Comparison of ENCODE assay signal across 9 mouse cellular contexts in the genomic region with DNA sequence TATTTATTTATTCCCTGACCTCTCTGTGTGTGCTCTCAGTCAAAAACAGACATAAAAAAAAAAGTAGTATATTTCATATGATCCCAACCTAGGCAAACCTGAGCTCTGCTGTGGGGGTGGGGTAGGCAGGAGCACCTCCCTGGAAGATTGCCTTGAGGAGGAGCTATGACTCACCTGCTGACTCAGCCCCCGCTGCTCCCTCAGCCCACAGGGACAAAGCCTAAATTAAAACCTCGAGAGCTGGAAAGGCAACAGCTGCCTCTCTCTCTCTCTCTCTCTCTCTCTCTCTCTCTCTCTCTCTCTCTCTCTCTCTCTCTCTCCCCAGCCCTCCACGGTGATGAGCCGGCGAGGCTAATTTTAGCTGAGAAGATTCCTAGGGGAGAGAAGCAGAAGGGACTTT. TPM values are rescaled to one million over a fixed set of nuclear protein-coding genes. Genes with fewer than 3 reads are reported as not detected.
DNase-seq lines count a peak whose midpoint lies in the region; ATAC-seq and TF ChIP-seq lines count a peak whose summit lies in the region.
"Had no signal": no experiment of that assay in that cellular context is flagged by ENCODE, and none has a peak within 500 bp of the region (broad histone marks: within the 10 kb centered on the region; RNA-seq: fewer than 3 reads in every experiment).

No protein-coding gene starts in this region.

- H3K27ac ChIP-seq in limb, embryonic 14.5 days (replicated peaks; ENCODE audit: low read depth, low read length): no peak overlapping the region
- no peak overlapping the region for H3K27ac ChIP-seq in limb, embryonic 10.5 days
- H3K27ac ChIP-seq: neural tube, embryonic 13.5 days had no signal

- 30% methylated on average over 5 of the region's 5 CpGs for WGBS in limb, embryonic 14.5 days
- 52% methylated on average over 5 of the region's 5 CpGs for WGBS in limb, embryonic 10.5 days

- no peaks in the 10 kb centered on the region for H3K27me3 ChIP-seq in limb, embryonic 14.5 days (ENCODE audit: control insufficient read depth, insufficient read depth, low read length)
- H3K27me3 ChIP-seq in limb, embryonic 10.5 days (ENCODE audit: low read depth, poor library complexity, severe bottlenecking): no peaks in the 10 kb centered on the region
- H3K27me3 ChIP-seq: neural tube, embryonic 13.5 days had no signal

- no peak for TF ChIP-seq POLR2A in limb, embryonic 14.5 days (IDR thresholded peaks at IDR 0.05; ENCODE audit: borderline replicate concordance, extremely low read depth, insufficient read depth, insufficient read length)

- no peak overlapping the region for H3K4me3 ChIP-seq in limb, embryonic 14.5 days (replicated peaks; ENCODE audit: low read length)
- no peak overlapping the region for H3K4me3 ChIP-seq in limb, embryonic 10.5 days
- H3K4me3 ChIP-seq: neural tube, embryonic 13.5 days had no signal

- intact Hi-C loops in left cerebral cortex, postnatal 25 days (cut with DNase I): loop anchor here (1.0 kb wide), 1 partner anchor 27 kb away; no protein-coding TSS in a partner anchor

- no peak overlapping the region for H3K4me2 ChIP-seq in limb, embryonic 14.5 days (replicated peaks; ENCODE audit: low read depth, low read length, severe bottlenecking)
- H3K4me2 ChIP-seq: neural tube, embryonic 13.5 days had no signal

- H3K9ac ChIP-seq in limb, embryonic 14.5 days (ENCODE audit: low read depth, low read length, severe bottlenecking): no peak overlapping the region
- H3K9ac ChIP-seq: neural tube, embryonic 13.5 days had no signal

- H3K4me1 ChIP-seq in limb, embryonic 14.5 days (ENCODE audit: control insufficient read depth, insufficient read depth, low read length): no peaks in the 10 kb centered on the region
- 0 out of 2 replicates have a peak, but pooled peaks cover 8% of the 10 kb centered on the region for H3K4me1 ChIP-seq in limb, embryonic 10.5 days

- no peaks in the 10 kb centered on the region for H3K36me3 ChIP-seq in limb, embryonic 14.5 days (ENCODE audit: control insufficient read depth, insufficient read depth, low read length)
- H3K36me3 ChIP-seq in limb, embryonic 10.5 days: no peaks in the 10 kb centered on the region
- H3K36me3 ChIP-seq: neural tube, embryonic 13.5 days had no signal

- ATAC-seq in limb, embryonic 14.5 days (ENCODE audit: low FRiP score, low read depth): no peak
- ATAC-seq in granulocyte monocyte progenitor cell, adult 5-6 weeks (replicated peaks; ENCODE audit: poor library complexity, severe bottlenecking): no peak

- DNase-seq in limb, embryonic 14.5 days (ENCODE audit: low spot score): peak; percentile 38
- no peak for DNase-seq in limb, embryonic 10.5 days (ENCODE audit: low spot score)
- peak; percentile 70 to 78 for DNase-seq in cerebellum, adult 18-20 months
- DNase-seq in heart, adult 8-10 months (ENCODE audit: low spot score): peak; percentile 65
- peak; percentile 82 to 95 for DNase-seq in left cerebral cortex, postnatal 25 days (ENCODE audit: low spot score in 2 of 2)
- no peak for DNase-seq in c-Kit-positive CD71-positive TER-119-positive erythroid progenitor cells, embryonic 14.5 days (ENCODE audit: low spot score)
- no peak for DNase-seq in adipocyte (ENCODE audit: low spot score)

- H3K9me3 ChIP-seq in limb, embryonic 14.5 days (ENCODE audit: control insufficient read depth, low read length): no peaks in the 10 kb centered on the region
- H3K9me3 ChIP-seq in limb, embryonic 10.5 days (replicated peaks): no peaks in the 10 kb centered on the region
- H3K9me3 ChIP-seq: neural tube, embryonic 13.5 days had no signal

RNA-seq across cellular contexts. Expression of a gene that starts 49.1 kb away (rescaled TPM):
- 8.1 and 10.8 TPM in 2 replicates for polyA plus RNA-seq in limb, embryonic 14.5 days (2012; rRNA removed)
- polyA plus RNA-seq in limb, embryonic 14.5 days (2014; fragmentation: Nextera tagmentation; extraction: Ambion mirVana): 9.9 and 15.8 TPM in 2 replicates
- 2.0 TPM in 2 replicates for polyA plus RNA-seq in limb, embryonic 10.5 days (2016; fragmentation: Nextera tagmentation; extraction: Ambion mirVana)
- total RNA-seq in heart, adult 8-10 months (2022): 100 to 1,000 TPM; 233 to 302 (median 283) TPM
- total RNA-seq in left cerebral cortex, postnatal 25 days (2021): 10 to 100 TPM; 39.6 to 48.7 TPM
- not detected in 2 replicates for total RNA-seq in granulocyte monocyte progenitor cell, adult 5-6 weeks (2014; fragmentation: Nextera tagmentation)
- total RNA-seq in granulocyte monocyte progenitor cell, adult 5-6 weeks (2017): 0.04 TPM in 1 of 2 replicates, not detected in the other

RNA-seq across cellular contexts. Expression of a gene that starts 50.6 kb away (rescaled TPM):
- 54.3 and 75.2 TPM in 2 replicates for polyA plus RNA-seq in limb, embryonic 14.5 days (2012; rRNA removed)
- polyA plus RNA-seq in limb, embryonic 14.5 days (2014; fragmentation: Nextera tagmentation; extraction: Ambion mirVana): 74.0 and 79.7 TPM in 2 replicates
- polyA plus RNA-seq in limb, embryonic 10.5 days (2016; fragmentation: Nextera tagmentation; extraction: Ambion mirVana): 118 and 129 TPM in 2 replicates
- total RNA-seq in heart, adult 8-10 months (2022): 10 to 100 TPM; 18.0 to 19.6 (median 19.1) TPM
- total RNA-seq in left cerebral cortex, postnatal 25 days (2021): 10 to 100 TPM; 51.3 to 54.9 TPM
- 74.1 and 79.0 TPM in 2 replicates for total RNA-seq in granulocyte monocyte progenitor cell, adult 5-6 weeks (2014; fragmentation: Nextera tagmentation)
- total RNA-seq in granulocyte monocyte progenitor cell, adult 5-6 weeks (2017): 104 and 131 TPM in 2 replicates

RNA-seq across cellular contexts. Expression of a gene that starts 50.6 kb away (rescaled TPM):
- polyA plus RNA-seq in limb, embryonic 14.5 days (2012; rRNA removed): 26.6 and 27.3 TPM in 2 replicates
- 17.5 and 23.7 TPM in 2 replicates for polyA plus RNA-seq in limb, embryonic 14.5 days (2014; fragmentation: Nextera tagmentation; extraction: Ambion mirVana)
- polyA plus RNA-seq in limb, embryonic 10.5 days (2016; fragmentation: Nextera tagmentation; extraction: Ambion mirVana): 65.8 and 72.8 TPM in 2 replicates
- 10 to 100 TPM; 12.9 to 19.4 (median 14.8) TPM for total RNA-seq in heart, adult 8-10 months (2022)
- total RNA-seq in left cerebral cortex, postnatal 25 days (2021): 10 to 100 TPM; 14.2 to 17.7 TPM
- 29.4 and 36.9 TPM in 2 replicates for total RNA-seq in granulocyte monocyte progenitor cell, adult 5-6 weeks (2014; fragmentation: Nextera tagmentation)
- total RNA-seq in granulocyte monocyte progenitor cell, adult 5-6 weeks (2017): 27.9 and 30.1 TPM in 2 replicates

Comparison
In these comparisons a context has a peak if more than half of its experiments do, and no peak if none do; other contexts are left out.
1. DNase-seq: peak in limb, embryonic 14.5 days (single experiment), cerebellum, adult 18-20 months (2 of 2), heart, adult 8-10 months (single experiment) and left cerebral cortex, postnatal 25 days (2 of 2); none in limb, embryonic 10.5 days (single experiment), c-Kit-positive CD71-positive TER-119-positive erythroid progenitor cells, embryonic 14.5 days (single experiment) and adipocyte (single experiment).
2. RNA of a gene that starts 49.1 kb away (total RNA-seq): 233 to 302 TPM in heart, adult 8-10 months and 39.6 to 48.7 TPM in left cerebral cortex, postnatal 25 days; 0.04 TPM in granulocyte monocyte progenitor cell, adult 5-6 weeks; every median in the first group is over 10 times any median in the second.